Mouse (Mus musculus) gastrocnemius, adult 18-20 months (tissue): ENCODE results near the gene Sidt1. TPM values are rescaled to one million over a fixed set of nuclear protein-coding genes. Genes with fewer than 3 reads are reported as not detected.

Source experiments
- DNase-seq: peaks from one replicate; pipeline ENCODE4 v3.0.0; 2021; ENCODE audit warnings: low spot score
- total RNA-seq, 2 experiments: library from RNA; stranded (reverse); gene quantifications; 2 replicates each; pipeline ENCODE4 v1.2.3; 2021

Gene Sidt1
- total RNA-seq, 2 experiments from 2014 or later: 0.05 to 0.09 TPM

DNA sequence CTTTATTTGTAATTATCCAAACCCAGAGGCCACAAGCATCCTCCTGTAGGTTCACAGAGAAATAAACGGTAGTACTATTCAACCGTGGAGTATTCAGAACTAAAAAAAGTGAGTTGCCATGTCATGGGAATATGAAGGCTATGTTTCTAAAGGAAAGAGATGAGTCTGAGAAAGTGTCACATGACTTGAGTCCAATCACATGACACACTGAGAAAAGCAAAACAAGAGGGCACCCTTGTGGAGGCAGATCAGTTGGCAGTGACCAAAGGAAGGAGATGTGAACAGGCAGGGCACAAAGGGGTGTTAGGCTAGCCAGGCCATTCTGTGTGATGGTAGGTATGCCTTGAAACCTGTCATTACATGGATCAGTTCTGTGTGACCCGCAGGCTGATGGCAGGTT is 80.3 kb downstream of the Sidt1 start:
- DNase-seq: no peak

DNA sequence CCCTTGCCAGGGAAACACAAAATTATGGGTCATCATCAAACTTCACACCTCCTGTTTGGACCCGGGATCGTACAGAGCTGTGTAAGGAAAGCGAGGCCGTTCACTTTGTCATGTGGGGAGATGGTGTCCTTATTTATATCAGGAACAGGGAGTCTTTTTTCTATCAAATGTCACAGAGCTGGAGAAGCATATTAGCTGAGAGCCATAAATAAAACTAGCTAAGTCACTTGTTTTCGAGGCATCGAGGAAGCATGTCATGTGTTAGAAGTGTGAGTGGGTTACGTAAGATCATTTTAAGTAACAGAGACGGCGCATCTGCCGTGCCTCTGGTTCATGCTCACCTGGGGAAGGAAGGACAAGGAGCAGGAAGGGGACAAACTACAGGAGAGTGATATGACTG is 83.0 kb downstream of the Sidt1 start:
- DNase-seq: no peak

DNA sequence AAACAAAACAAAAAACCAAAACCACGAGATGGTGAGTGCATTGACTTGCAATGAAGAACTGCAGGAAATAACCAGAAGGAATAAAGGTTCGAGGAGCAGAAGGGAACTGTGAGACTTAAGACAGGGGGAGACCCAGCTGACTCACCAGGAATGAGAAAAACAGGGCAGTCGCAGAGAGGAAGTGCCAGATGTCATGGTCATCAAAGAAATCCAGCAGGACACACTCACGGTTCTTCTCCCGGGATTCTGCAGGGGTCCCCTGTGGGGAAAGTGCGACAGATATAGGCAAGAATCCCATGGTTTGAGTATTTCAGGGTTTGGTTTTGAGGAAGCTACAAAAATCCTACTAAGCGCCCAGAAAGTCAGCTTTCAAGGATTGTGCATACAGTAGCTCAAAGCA is 89.7 kb downstream of the Sidt1 start:
- DNase-seq: no peak

DNA sequence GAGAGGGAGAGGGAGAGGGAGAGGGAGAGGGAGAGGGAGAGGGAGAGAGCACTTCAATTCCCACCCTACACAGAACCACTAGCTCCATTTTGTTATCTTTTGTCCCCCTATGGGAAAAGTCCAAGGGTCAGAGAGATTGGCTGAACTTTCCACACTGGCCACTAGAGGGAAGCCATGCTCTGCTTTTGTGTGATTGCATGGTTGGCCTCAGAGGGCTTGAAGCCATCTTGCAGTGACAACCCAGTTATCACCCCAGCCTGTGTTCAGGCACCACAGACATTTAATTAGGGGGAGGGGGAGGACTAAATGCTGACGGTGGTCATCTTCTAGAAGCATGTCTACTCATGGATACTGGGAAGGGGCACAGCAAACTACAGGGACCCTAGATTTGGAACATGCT is 90.4 kb downstream of the Sidt1 start:
- DNase-seq: peak; percentile 88

DNA sequence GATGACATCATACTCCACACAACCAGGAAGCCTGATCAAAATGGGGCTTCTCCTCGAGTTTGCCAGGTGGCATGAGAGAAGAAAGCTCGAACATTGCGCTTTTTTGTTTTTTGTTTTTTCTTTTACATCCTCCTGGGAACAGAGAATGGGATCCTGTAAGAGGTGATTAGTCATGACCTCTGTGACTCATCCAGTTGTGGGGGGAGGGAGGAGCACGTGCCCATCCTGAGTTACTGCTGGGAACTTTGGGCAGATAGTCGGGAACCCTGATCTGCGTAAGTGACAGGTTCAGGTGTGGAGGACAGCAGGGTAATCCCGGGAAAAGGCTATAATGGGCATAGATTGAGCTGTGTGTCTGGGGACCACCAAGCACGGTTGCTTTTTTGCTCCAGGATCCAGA is 92.6 kb downstream of the Sidt1 start:
- DNase-seq: no peak

DNA sequence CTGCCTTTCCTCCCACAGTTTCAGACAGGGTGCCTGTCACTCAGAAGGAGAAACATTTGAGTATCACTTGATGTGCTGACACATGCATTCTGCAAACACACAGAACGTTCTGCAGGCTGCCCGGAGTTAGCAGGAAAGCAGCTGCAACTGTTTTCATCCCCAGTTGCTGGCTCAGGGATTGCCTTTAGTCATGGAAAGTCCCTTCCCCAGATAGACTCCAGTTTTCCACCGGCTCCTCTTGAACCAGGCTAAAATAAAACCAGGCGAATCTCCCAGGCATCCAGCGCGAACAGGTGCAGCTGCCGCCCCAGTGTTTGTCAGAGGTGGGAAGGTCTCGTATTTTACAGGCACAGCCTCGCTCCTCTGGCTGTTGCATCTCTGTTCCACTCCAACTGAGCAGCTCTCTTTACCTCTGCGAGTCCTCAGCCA is 94.1 kb downstream of the Sidt1 start:
- DNase-seq: peak; percentile 89

DNA sequence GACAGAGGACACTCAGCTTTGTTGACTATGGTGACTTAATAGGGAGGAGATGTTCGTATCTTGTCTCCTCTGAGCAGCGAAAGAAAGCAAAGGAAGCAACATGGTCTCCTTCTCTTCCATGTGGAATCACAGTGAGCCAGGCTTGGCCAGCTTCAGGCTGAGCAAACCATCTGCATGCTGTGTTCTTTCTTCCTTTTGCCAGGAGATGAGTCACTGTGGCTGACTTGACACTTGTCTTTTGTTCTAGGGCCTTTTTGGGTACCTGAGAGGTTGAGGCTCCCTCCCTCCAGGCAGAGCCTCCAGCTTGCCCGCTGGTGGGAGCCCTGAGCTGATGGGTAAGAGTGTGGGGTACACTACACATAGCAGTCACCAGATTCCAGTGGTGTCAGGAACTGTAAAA is 95.2 kb downstream of the Sidt1 start:
- no peak for DNase-seq

DNA sequence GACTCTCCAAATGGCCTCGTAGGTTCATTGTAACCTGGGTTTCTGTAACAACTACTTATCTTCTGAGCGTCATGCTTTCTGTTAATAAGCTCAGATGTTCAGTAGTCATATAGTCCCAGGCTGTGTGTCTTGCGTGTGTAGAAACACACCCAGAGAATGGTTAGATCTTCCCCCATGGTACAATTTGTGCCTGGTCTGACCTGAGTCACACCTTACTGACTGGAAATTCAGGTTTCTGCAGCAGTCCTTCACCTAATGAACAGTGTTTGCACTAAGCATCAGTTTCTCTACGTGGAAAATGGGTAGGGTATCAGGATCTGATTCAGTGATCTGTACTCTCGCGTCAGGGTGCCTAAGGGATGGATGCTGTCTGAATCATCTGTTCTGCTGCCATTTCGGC is 100.0 kb downstream of the Sidt1 start:
- DNase-seq: no peak

DNA sequence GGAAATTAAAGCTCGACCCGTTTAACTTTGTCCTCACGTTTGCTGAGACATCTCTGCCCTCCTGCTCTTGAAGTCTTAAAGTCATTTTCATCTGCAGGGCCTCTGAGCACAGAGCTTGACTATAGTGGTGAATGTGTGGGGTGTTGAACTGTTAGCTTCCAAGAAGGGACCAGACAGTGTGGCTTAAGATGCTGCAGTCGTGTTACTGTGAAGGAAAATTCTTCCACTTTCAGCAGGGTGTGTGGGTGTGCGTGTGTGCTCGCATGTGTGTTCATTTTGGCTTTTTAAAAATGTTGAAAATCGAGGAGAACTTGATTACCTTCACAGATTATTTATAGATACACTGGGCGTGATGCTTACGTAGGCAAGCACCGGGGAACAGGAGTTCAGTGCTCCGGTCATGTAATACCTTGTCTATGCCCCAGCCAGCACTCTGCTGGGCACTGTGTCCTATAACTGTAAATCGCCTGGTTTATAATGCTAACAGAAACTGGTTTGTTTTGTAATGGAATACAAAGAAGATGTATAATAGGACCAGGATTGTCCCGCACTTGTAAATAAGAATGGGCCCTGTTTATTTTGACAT is 106.2 kb downstream of the Sidt1 start:
- peak; percentile 55 for DNase-seq

DNA sequence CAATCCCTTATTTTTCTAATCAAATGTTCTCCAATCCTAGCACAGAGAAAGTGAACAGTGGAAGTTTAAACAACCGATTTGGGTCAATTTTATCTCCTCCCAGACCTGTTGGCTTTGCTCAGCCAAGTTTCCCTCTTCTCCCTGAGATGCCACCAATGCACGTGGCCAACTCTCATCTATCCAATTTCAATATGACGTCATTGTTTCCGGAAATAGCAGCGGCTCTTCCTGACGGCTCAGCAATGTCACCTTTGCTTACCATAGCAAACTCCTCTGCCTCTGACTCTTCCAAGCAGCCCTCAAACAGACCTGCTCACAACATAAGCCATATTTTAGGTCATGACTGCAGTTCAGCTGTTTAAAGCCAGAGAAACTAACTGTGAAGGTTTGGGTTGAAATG is 111.5 kb downstream of the Sidt1 start:
- DNase-seq: peak; percentile 72

DNA sequence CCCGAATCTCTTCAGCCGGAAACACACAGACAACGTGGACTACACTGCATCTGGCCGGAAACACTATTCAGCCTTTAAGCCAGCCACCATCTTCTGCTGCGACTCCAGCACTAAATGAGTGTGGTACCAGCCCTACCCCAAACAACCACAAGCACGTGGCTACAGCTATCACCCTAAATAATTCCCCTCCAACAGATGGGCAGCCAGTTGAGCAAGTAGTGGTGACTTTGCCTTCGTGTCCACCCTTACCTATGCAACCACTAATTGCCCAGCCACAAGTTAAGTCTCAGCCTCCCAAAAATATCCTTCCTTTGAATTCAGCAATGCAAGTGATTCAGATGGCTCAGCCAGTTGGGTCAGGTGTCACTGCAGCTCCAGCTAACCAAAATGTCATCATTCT is 116.6 kb downstream of the Sidt1 start:
- no peak for DNase-seq

DNA sequence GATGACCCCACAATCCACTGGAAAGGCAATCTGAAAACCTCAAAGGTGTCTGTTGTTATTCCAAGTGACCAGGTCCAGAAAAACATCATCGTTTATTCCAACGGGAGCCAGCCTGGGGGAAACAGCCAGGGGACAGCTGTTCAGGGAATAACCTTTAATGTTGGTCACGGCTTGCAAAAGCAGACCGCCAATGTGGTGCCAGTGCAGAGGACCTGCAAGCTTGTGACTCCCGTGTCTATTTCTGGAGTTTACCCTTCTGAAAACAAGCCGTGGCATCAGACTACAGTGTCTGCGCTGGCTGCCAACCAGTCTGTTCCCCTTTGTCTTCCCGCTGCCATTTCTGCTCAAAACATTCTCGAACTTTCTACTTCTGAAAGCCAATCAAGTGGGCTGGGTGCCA is 117.5 kb downstream of the Sidt1 start:
- DNase-seq: peak; percentile 84

DNA sequence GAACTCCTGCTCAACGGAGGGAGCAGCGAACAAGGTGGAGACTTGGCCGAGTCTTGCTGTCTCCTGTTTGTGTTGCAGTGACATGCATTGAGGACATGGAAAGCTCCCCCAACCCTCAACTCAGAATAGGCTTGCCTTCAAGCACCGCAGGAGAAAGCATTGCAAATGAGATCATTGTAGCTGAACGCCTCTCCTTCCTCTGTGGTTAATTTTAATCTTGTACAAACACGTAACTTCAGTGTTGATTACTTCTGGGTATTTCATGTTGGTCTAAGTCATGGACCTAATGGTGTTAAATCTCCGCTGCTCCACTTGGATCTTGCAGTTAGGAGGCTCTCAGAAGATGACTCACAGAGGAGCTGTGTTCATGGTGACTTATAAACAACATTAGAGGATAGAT is 120.3 kb downstream of the Sidt1 start:
- no peak for DNase-seq

DNA sequence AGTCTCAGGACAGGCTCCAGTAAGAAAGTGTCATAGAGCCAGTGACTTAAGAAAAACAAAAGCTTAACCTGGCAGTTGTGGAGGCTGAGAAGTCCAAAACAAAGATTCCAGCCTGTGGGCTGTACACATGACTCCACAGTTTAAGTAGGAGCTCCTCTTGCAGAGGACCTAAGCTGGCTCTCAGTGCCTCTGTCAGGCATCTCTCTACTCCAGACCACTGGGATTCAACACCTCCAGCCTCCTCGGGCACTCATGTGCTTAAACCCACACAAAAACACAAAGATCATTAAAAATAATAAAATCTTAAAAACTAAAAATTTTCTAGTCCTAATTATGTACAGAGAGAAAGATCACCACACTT is 122.0 kb downstream of the Sidt1 start:
- no peak for DNase-seq

DNA sequence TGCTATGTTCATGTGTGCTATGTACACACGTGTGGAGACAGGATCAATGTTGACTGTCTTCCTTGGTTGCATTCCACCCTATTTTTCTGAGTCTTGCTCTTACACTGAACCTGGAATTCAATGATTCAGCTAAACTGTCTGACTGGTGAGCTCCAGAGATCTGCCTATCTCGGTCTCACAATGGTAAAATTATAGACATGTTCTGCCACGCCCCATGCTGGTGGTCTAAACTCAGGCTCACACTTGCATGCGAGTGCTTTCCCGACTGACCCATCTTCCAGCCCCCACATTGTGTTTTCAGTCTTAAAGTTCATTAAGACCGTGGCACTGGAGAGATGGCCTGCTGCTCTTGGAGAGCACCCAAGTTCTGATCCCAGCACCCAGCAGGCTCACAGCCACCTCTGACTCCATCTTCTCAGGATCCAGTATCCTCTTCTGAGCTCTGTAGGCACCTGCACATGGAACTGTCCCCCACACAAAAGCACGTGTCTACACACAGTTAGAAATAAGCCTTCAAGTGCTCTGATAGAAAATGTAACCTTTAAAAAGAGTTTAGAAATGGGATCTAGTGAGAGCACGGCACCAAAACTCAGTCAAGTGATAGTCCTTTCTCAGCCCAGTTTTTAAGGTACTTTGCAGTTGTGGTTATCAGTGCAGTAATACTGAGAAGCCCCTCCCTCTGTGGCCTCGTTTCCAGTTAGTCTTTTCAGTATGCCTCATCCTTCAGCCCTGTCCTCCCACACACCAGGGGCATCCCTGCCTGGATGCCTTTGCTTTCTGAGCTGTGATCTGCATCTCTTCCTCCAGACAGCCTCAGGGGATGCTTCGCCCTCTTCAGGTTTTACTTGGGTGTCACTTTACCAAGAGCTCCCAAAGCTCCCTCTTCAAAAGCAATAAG is 122.6 kb downstream of the Sidt1 start:
- DNase-seq: no peak

DNA sequence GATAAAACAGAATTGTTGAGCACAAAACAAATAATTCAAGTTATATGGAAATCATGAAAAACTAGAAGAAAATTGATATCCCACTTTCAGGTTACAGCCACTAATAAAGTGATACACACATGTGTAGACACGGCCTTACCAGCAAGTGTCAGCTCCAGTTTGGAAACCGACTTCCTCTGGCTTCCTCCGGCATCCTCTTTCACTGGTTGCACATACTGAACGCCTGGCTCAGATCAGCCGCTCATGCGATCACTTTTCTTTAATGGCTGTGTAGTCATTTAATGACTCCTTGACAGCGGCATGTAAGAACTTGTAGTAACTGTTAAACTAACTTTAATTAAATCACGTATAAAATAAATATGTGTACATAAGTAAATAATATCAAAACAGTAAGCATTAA is 127.0 kb downstream of the Sidt1 start:
- DNase-seq: peak; percentile 60

DNA sequence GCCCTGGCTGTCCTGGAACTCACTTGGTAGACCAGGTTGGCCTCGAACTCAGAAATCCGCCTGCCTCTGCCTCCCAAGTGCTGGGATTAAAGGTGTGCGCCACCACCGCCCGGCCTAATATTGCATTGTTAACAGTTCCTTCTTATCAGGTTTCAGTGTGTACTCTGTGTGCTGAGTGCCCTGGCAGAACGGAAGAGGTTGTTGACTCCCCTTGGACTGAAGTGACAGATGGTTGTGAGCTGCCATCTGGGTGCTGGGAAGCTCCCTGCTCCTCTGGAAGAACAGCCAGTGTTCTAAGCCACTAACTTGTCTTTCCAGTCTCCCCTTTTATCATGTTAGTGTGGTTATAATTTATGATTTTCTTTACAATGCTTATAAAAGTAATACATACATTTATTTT is 128.7 kb downstream of the Sidt1 start:
- DNase-seq: no peak

DNA sequence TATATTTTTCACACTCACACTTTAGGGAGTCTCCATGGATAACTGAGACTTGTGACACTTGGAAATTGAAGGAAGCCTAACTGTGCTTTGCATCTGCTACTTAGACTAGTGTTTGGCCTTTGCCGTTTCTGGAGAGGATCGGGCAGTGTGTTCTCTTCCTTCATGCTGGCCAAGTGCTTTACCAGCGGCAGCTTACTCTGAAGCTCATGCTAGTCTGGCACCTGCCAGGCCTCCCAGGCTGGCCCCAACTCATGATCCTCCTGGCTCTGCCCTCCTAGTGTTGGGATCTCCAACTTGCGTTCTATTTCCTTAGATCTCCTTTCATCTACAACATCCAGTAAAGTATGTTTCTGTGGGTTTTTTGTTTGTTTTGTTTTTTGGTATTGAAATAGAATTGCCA is 132.8 kb downstream of the Sidt1 start:
- DNase-seq: peak; percentile 53

DNA sequence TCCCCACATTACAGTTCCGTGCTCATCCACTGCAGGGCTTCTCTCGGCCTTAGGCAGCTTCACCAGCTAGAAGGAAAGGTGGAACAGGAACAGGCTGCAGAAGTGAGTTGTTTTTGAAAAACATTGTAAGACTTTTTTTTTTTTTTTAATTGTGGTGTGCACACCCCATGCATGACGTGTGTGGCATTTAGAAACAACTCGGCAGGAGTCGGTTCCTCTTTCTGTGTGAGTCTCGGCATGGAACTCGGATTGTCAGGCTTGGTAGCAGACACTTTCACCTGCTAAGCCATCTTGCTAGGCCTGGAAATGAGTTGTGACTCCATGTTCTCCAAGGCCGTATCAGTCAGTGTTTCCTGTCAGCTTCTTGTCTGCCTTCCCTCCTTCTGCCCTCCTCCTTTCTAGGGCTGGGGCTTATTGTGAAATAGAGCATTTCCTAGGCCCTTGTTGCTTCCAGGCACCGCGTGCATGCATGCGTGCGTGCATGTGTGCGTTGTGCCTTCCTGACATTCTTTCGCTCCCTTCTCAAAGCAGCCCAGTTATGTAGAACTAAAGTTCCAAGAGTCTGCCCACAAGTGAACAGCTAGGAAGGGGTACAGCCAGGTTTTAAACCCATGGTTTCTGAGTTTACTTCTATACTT is 133.8 kb downstream of the Sidt1 start:
- DNase-seq: no peak

DNA sequence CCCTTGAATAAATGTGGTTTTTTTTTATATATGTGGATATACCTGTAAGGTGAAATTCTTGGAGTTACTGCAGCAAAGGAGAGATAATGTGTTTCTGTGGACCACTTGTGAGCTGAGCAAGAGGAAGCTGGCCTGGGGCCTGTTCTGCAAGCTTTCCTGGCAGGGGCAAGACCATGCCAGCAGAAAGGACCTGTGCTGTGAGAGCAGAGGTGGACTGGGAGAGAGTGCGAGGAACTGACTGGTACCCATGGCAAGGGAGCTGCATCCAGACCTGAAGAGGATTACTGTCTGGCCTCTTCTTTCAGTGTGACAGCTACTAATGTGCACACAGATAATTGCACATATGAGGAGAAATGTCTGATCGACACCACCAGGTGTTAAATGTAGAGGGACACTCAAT is 142.0 kb downstream of the Sidt1 start:
- no peak for DNase-seq
